8 mouse cellular contexts compared by ENCODE assay signal in the genomic region with DNA sequence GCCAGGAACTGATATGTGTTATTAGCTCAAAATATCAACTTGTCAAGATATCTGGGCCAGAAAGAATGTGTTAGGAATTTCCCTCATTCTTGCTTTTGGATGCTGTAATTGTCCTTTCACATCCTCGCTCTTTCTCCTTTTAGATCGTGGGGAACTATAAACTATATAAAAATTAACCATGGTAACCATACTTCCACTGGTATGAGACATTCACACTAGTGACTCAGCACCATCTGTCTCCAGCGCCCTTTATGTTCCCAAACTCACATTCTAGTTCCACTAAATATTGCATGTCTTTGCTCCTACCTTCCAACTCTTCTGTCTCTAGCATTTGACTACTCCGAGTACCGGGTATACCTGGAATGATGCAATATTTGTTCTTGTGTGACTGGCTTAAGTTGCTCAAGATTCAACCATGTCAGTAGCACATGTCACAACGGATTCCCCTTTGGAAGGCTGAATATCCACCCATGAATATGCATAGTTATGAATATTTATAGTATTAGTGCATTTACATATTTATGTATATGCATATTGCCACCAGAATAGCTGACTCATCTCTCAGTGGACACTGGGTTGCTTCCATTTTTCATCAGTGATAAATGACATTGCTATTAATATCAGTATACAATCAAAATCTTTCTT. TPM values are rescaled to one million over a fixed set of nuclear protein-coding genes. Genes with fewer than 3 reads are reported as not detected.
A peak's percentile ranks its signal among the peaks of the same experiment; 100 is the strongest.
DNase-seq lines count a peak whose midpoint lies in the region.
"Had no signal": no experiment of that assay in that cellular context is flagged by ENCODE, and none has a peak within 500 bp of the region (broad histone marks: within the 10 kb centered on the region; RNA-seq: fewer than 3 reads in every experiment).

No protein-coding gene starts in this region.

- peak; percentile 88 for DNase-seq in right cerebral cortex, adult 18-20 months
- no peak for DNase-seq in right cerebral cortex, postnatal 4 days
- peak; percentile 87 to 92 for DNase-seq in frontal cortex, adult 2 months (ENCODE audit: extremely low spot score in 1 of 2, low spot score in 1 of 2)
- DNase-seq in left cerebral cortex, adult 9 months (ENCODE audit: low spot score in 2 of 2) = peak; percentile 62 to 85
- DNase-seq in cerebellum, postnatal 36 days = no peak
- no peak for DNase-seq in urinary bladder, adult 18-20 months (ENCODE audit: low spot score in 2 of 2)
- DNase-seq in lung, postnatal 10 days = no peak
- DNase-seq: lung, embryonic 14.5 days had no signal

RNA-seq across cellular contexts. Expression of gene Sorbs2, which starts 51.7 kb away (rescaled TPM):
- 122 and 124 TPM in 2 replicates for polyA plus RNA-seq in frontal cortex, adult 2 months (2012; rRNA removed)

Comparison
In these comparisons a context has a peak if more than half of its experiments do, and no peak if none do; other contexts are left out.
1. DNase-seq: peak in right cerebral cortex, adult 18-20 months (single experiment), frontal cortex, adult 2 months (2 of 2) and left cerebral cortex, adult 9 months (2 of 2); none in right cerebral cortex, postnatal 4 days (single experiment), cerebellum, postnatal 36 days (0 of 2), urinary bladder, adult 18-20 months (0 of 2) and lung, postnatal 10 days (single experiment).